In the genomic region with DNA sequence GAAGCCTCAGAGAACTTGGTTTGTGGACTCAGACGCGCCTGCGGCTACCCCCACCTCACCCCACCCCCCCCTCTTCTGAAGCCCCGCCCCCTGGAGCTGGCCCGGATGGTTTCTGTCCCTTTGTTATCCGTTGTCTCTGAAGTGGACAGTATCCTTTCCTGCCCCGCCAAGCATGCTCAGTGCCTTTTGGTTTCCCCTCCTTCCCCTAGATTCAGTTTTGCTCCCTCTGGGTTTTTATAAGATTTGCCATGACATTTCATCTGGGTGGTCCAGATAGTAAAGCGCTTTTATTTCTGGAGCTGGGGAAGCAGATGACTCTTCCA, we compare ENCODE assay signal across 12 mouse cellular contexts. TPM values are rescaled to one million over a fixed set of nuclear protein-coding genes. Genes with fewer than 3 reads are reported as not detected.
DNase-seq lines count a peak whose midpoint lies in the region; ATAC-seq and TF ChIP-seq lines count a peak whose summit lies in the region.
"Had no signal": no experiment of that assay in that cellular context is flagged by ENCODE, and none has a peak within 500 bp of the region (broad histone marks: within the 10 kb centered on the region; RNA-seq: fewer than 3 reads in every experiment).

No protein-coding gene starts in this region.

- no peaks in the 10 kb centered on the region for H3K9me3 ChIP-seq in forebrain, embryonic 10.5 days
- H3K9me3 ChIP-seq in forebrain, postnatal 0 days (ENCODE audit: low read length), result no peaks in the 10 kb centered on the region
- no peaks in the 10 kb centered on the region for H3K9me3 ChIP-seq in embryonic facial prominence, embryonic 12.5 days
- H3K9me3 ChIP-seq in hindbrain, embryonic 14.5 days (ENCODE audit: control insufficient read depth, low read length), result no peaks in the 10 kb centered on the region
- H3K9me3 ChIP-seq in midbrain, embryonic 14.5 days (ENCODE audit: control insufficient read depth, low read length), result no peaks in the 10 kb centered on the region
- H3K9me3 ChIP-seq: heart, embryonic 13.5 days had no signal

- DNase-seq in forebrain, embryonic 10.5 days (ENCODE audit: extremely low spot score, low spot score), result no peak
- no peak for DNase-seq in forebrain, postnatal 0 days
- DNase-seq in hindbrain, embryonic 14.5 days (ENCODE audit: low spot score), result no peak
- DNase-seq in midbrain, embryonic 14.5 days, result peak; percentile 42
- DNase-seq in MN1 (ENCODE audit: low spot score), result no peak
- DNase-seq in thymus, postnatal 0 days (ENCODE audit: low spot score), result no peak
- DNase-seq: adrenal gland, postnatal 14 days; lung, postnatal 14 days; thymus, adult 18-20 months had no signal

- peaks cover 38% of the 10 kb centered on the region for H3K27me3 ChIP-seq in forebrain, embryonic 10.5 days (ENCODE audit: poor library complexity, severe bottlenecking)
- H3K27me3 ChIP-seq in forebrain, postnatal 0 days (ENCODE audit: insufficient read depth, low read length), result no peaks in the 10 kb centered on the region
- H3K27me3 ChIP-seq in embryonic facial prominence, embryonic 12.5 days, result peaks cover 4% of the 10 kb centered on the region; the same call in 1 of the 2 replicates
- H3K27me3 ChIP-seq in hindbrain, embryonic 14.5 days (ENCODE audit: control insufficient read depth, insufficient read depth, low read length), result no peaks in the 10 kb centered on the region; the same call in 1 of the 2 replicates
- no peaks in the 10 kb centered on the region for H3K27me3 ChIP-seq in midbrain, embryonic 14.5 days (ENCODE audit: control insufficient read depth, insufficient read depth, low read length)
- H3K27me3 ChIP-seq: heart, embryonic 13.5 days had no signal

- H3K9ac ChIP-seq in forebrain, postnatal 0 days, result no peak overlapping the region
- H3K9ac ChIP-seq in embryonic facial prominence, embryonic 12.5 days, result no peak overlapping the region
- no peak overlapping the region for H3K9ac ChIP-seq in hindbrain, embryonic 14.5 days
- H3K9ac ChIP-seq in midbrain, embryonic 14.5 days (replicated peaks; ENCODE audit: low read length), result peak overlapping the region; percentile 37; the same call in 1 of the 2 replicates
- H3K9ac ChIP-seq: heart, embryonic 13.5 days had no signal

- peak overlapping the region; percentile 44; the same call in 1 of the 2 replicates for H3K27ac ChIP-seq in forebrain, embryonic 10.5 days
- H3K27ac ChIP-seq in forebrain, postnatal 0 days (ENCODE audit: low read depth, low read length), result no peak overlapping the region
- no peak overlapping the region for H3K27ac ChIP-seq in embryonic facial prominence, embryonic 12.5 days
- no peak overlapping the region for H3K27ac ChIP-seq in hindbrain, embryonic 14.5 days
- no peak overlapping the region for H3K27ac ChIP-seq in midbrain, embryonic 14.5 days (replicated peaks; ENCODE audit: low read depth, low read length)
- H3K27ac ChIP-seq: heart, embryonic 13.5 days had no signal

- no peak for ATAC-seq in forebrain, postnatal 0 days
- no peak for ATAC-seq in embryonic facial prominence, embryonic 12.5 days (ENCODE audit: insufficient number of reproducible peaks, insufficient read depth, low FRiP score, low TSS enrichment)
- no peak for ATAC-seq in hindbrain, embryonic 14.5 days (ENCODE audit: low FRiP score)
- no peak for ATAC-seq in midbrain, embryonic 14.5 days (ENCODE audit: low FRiP score, low TSS enrichment)
- ATAC-seq in activated CD4-positive, CD25-positive, alpha-beta regulatory T cell, adult 4 months, result no peak

- no peak for TF ChIP-seq CTCF in forebrain, postnatal 0 days (IDR thresholded peaks at IDR 0.05; ENCODE audit: low read depth)

- peaks cover 33% of the 10 kb centered on the region for H3K4me1 ChIP-seq in forebrain, embryonic 10.5 days
- H3K4me1 ChIP-seq in forebrain, postnatal 0 days (ENCODE audit: insufficient read depth), result no peaks in the 10 kb centered on the region
- H3K4me1 ChIP-seq in embryonic facial prominence, embryonic 12.5 days, result peaks cover 13% of the 10 kb centered on the region
- no peaks in the 10 kb centered on the region; the same call in 1 of the 2 replicates for H3K4me1 ChIP-seq in hindbrain, embryonic 14.5 days (replicated peaks; ENCODE audit: control insufficient read depth, insufficient read depth, low read length)
- H3K4me1 ChIP-seq in midbrain, embryonic 14.5 days (ENCODE audit: control insufficient read depth, insufficient read depth, low read length), result peaks cover 8% of the 10 kb centered on the region; the same call in 1 of the 2 replicates

- WGBS in forebrain, embryonic 10.5 days, result 20% methylated on average over 8 of the region's 8 CpGs
- 26% methylated on average over 8 of the region's 8 CpGs for whole genome bisulfite sequencing in forebrain, postnatal 0 days
- WGBS in embryonic facial prominence, embryonic 12.5 days, result 33% methylated on average over 8 of the region's 8 CpGs
- 11% methylated on average over 8 of the region's 8 CpGs for WGBS in hindbrain, embryonic 14.5 days
- 5% methylated on average over 8 of the region's 8 CpGs for WGBS in midbrain, embryonic 14.5 days

- H3K4me3 ChIP-seq in forebrain, embryonic 10.5 days, result peak overlapping the region; percentile 30
- H3K4me3 ChIP-seq in forebrain, postnatal 0 days (ENCODE audit: low read depth, low read length), result no peak overlapping the region
- no peak overlapping the region for H3K4me3 ChIP-seq in embryonic facial prominence, embryonic 12.5 days
- H3K4me3 ChIP-seq in hindbrain, embryonic 14.5 days (replicated peaks; ENCODE audit: low read length), result peak overlapping the region; percentile 5
- peak overlapping the region; percentile 22 for H3K4me3 ChIP-seq in midbrain, embryonic 14.5 days (replicated peaks; ENCODE audit: low read depth, low read length)
- H3K4me3 ChIP-seq: heart, embryonic 13.5 days had no signal

- H3K4me2 ChIP-seq in forebrain, postnatal 0 days (ENCODE audit: low read depth), result no peak overlapping the region; the same call in 1 of the 2 replicates
- H3K4me2 ChIP-seq in embryonic facial prominence, embryonic 12.5 days (replicated peaks), result peak overlapping the region; percentile 19; the same call in 1 of the 2 replicates
- H3K4me2 ChIP-seq in hindbrain, embryonic 14.5 days (replicated peaks), result peak overlapping the region; percentile 49
- H3K4me2 ChIP-seq in midbrain, embryonic 14.5 days (ENCODE audit: low read length), result peak overlapping the region; percentile 53
- H3K4me2 ChIP-seq: heart, embryonic 13.5 days had no signal

- no peaks in the 10 kb centered on the region for H3K36me3 ChIP-seq in forebrain, embryonic 10.5 days (replicated peaks)
- 0 out of 2 replicates have a peak, but pooled peaks cover 4% of the 10 kb centered on the region for H3K36me3 ChIP-seq in forebrain, postnatal 0 days (ENCODE audit: insufficient read depth)
- H3K36me3 ChIP-seq in embryonic facial prominence, embryonic 12.5 days, result peaks cover 5% of the 10 kb centered on the region
- no peaks in the 10 kb centered on the region for H3K36me3 ChIP-seq in hindbrain, embryonic 14.5 days (replicated peaks; ENCODE audit: control insufficient read depth, insufficient read depth)
- H3K36me3 ChIP-seq in midbrain, embryonic 14.5 days (ENCODE audit: control insufficient read depth, insufficient read depth, low read length), result no peaks in the 10 kb centered on the region

RNA-seq across cellular contexts. Expression of a gene that starts 17.8 kb away (rescaled TPM):
- polyA plus RNA-seq in forebrain, embryonic 10.5 days (2016; fragmentation: Nextera tagmentation; extraction: Ambion mirVana), result 0.32 and 0.60 TPM in 2 replicates
- 20.8 and 21.9 TPM in 2 replicates for total RNA-seq in forebrain, postnatal 0 days (2014; rRNA removed)
- polyA plus RNA-seq in forebrain, postnatal 0 days (2015; fragmentation: Nextera tagmentation; extraction: Ambion mirVana), result 3.0 and 4.0 TPM in 2 replicates
- polyA plus RNA-seq in embryonic facial prominence, embryonic 12.5 days (2016; fragmentation: Nextera tagmentation; extraction: Ambion mirVana), result 2.1 and 2.4 TPM in 2 replicates
- 0.80 and 1.1 TPM in 2 replicates for polyA plus RNA-seq in hindbrain, embryonic 14.5 days (2014; fragmentation: Nextera tagmentation; extraction: Ambion mirVana)
- 0.28 and 0.36 TPM in 2 replicates for polyA plus RNA-seq in midbrain, embryonic 14.5 days (2014; fragmentation: Nextera tagmentation; extraction: Ambion mirVana)
- polyA plus RNA-seq in activated CD4-positive, CD25-positive, alpha-beta regulatory T cell, adult 4 months (2017; shearing (Covaris generic)), result 1 to 10 TPM in 1 of 2 experiments, under 1 TPM in 1; 0.66 to 1.2 TPM
- 0.78 and 0.95 TPM in 2 replicates for polyA plus RNA-seq in thymus, postnatal 0 days (2015; fragmentation: Nextera tagmentation; extraction: Ambion mirVana)

Comparison
In these comparisons a context has a peak if more than half of its experiments do, and no peak if none do; other contexts are left out.
1. H3K4me3 ChIP-seq: peak in forebrain, embryonic 10.5 days (single experiment), hindbrain, embryonic 14.5 days (single experiment) and midbrain, embryonic 14.5 days (single experiment); none in forebrain, postnatal 0 days (single experiment) and embryonic facial prominence, embryonic 12.5 days (single experiment).